Mouse (Mus musculus) small intestine, adult 2 months (tissue): ENCODE data around the gene Mcemp1.

ENCODE experiments used
- CTCF ChIP-seq: fragments of 200-500 bp; IDR thresholded peaks from 2 replicates; pipeline ENCODE4 v1.5.1; 2012; ENCODE audit warnings: low read depth, mild to moderate bottlenecking, control low read depth, inconsistent platforms, low read length, moderate library complexity, mixed read lengths; ENCODE audit not compliant: insufficient replicate concordance, insufficient read length; ENCODE audit errors: extremely low read depth
- POLR2A ChIP-seq: fragments of 200-500 bp; IDR thresholded peaks from 2 replicates; pipeline ENCODE4 v1.6.1; 2012; ENCODE audit warnings: low read depth, mild to moderate bottlenecking, control low read depth, inconsistent platforms, low read length, moderate library complexity

GRCm38 (mm10) chr8:3710312-3710711, 44.8 kb downstream of the Mcemp1 start:
- TF ChIP-seq CTCF (no peak), POLR2A (no peak)
